Mouse (Mus musculus) heart, postnatal 0 days (tissue): ENCODE results near the gene Olfr859.
"Not testable (repeated sequence)": the region's sequence is repeated elsewhere in the genome, so short reads cannot be mapped to it uniquely, and the experiment has no call there.

Experiments used
- CTCF ChIP-seq: IDR thresholded peaks from 2 replicates; pipeline ENCODE4 v1.5.1; 2016; ENCODE audit warnings: antibody characterized with exemption, control low read depth, low read depth
- EP300 ChIP-seq: IDR thresholded peaks from 2 replicates; pipeline ENCODE4 v1.6.1; 2016; ENCODE audit warnings: antibody characterized with exemption, low read depth

GRCm38 (mm10) chr9:19804606-19805005 lies at the start of gene Olfr859:
- not testable (repeated sequence) for TF ChIP-seq CTCF, EP300
